Mouse (Mus musculus): ENCODE results near the gene Lat.

DNA sequence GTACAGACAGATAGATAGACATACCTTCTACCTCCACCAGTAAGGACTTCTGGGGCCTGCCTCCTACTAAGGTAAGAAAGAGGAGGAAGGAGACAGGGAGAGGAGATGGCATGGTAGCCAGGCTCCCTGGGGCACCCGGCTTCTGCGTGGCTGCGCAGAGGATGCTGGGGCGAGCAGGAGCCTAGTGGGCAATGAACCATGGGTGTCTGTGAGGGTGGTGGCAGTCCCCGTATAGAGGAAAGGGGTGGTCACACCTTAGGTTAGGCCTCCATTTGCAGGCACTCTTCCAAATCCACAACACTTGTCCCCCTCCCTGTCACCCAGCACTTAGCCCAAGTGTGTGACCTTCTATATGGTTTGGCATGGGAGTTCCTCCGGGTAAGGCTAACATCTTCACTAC is 45.4 kb upstream of the Lat start, which contains the start of gene Cd19:
- TF ChIP-seq CTCF (IDR thresholded peaks at IDR 0.05; ENCODE audit: control insufficient read depth, insufficient read depth, low read length) (no peak), POLR2A (IDR thresholded peaks at IDR 0.05; ENCODE audit: borderline replicate concordance, control insufficient read depth, low read depth, low read length) (peak; percentile 70; the same call in 1 of the 2 replicates)

Data from bone marrow, adult 2 months (tissue).